Mouse (Mus musculus) Patski (cell line): ENCODE data around the gene Prcp. TPM values are rescaled to one million over a fixed set of nuclear protein-coding genes. Genes with fewer than 3 reads are reported as not detected.
A peak's percentile ranks its signal among the peaks of the same experiment; 100 is the strongest.
"Not testable (repeated sequence)": the region's sequence is repeated elsewhere in the genome, so short reads cannot be mapped to it uniquely, and the experiment has no call there.

Experiments used
- ATAC-seq: fragments of 100-300 bp; one replicate; pipeline ENCODE4 v1.8.0; 2021
- CTCF ChIA-PET: fragments of 350-600 bp; sonication (Branson Sonifier 250); formaldehyde crosslinking; loops from one replicate; lab custom pipeline; 2022; ENCODE audit warnings: inconsistent platforms; lab: Charles Lee
- POLR2A ChIA-PET: fragments of 350-600 bp; sonication (Branson Sonifier 250); formaldehyde crosslinking; loops from one replicate; lab custom pipeline; 2022; ENCODE audit warnings: antibody characterized with exemption, inconsistent platforms; lab: Charles Lee
- DNase-seq: peaks from one replicate; pipeline ENCODE4 v3.0.0-alpha.2; 2011; ENCODE audit warnings: low read depth, low spot score
- H3K27me3 ChIP-seq: fragments of 371-371 bp; one replicate; pipeline ENCODE4 v1.5.1; 2021
- CTCF ChIP-seq: fragments of 100-300 bp; IDR thresholded peaks from one replicate; pipeline ENCODE4 v1.5.1; 2021
- in situ Hi-C: fragments of 300-500 bp; cut with MboI; formaldehyde crosslinking; loops from 3 replicates; pipeline ENCODE4 v1.11.1; 2018; ENCODE audit warnings: low pct_unique_long_range_greater_than_20kb, mixed read lengths
- polyA plus RNA-seq: library from polyadenylated mRNA; unstranded; gene quantifications from one replicate; pipeline ENCODE4 v1.2.3, GENCODE M21; 2021

The Prcp gene
- polyA plus RNA-seq, 1 experiment from 2014 or later: 8.8 TPM

GRCm38 (mm10) chr7:92932792-92933191, 58.5 kb downstream of the Prcp start:
- TF ChIP-seq CTCF: no peak
- ChIA-PET CTCF (interaction anchor here (1.0 kb wide), 1 partner anchor 29 kb away, joined by 3 read pairs; no protein-coding TSS in a partner anchor), POLR2A (no interaction called here)
- in situ Hi-C loops: no loop called here
- ATAC-seq: no peak
- no peaks in the 10 kb centered on the region for H3K27me3 ChIP-seq
- DNase-seq: no peak

- ATAC-seq, in situ Hi-C loops, CTCF ChIA-PET, H3K27me3 ChIP-seq, DNase-seq, POLR2A ChIA-PET: not testable (repeated sequence)
These were observed 59.2 kb downstream of the Prcp start for GRCm38 (mm10) chr7:92933308-92933948.

GRCm38 (mm10) chr7:92936747-92937146, 62.5 kb downstream of the Prcp start:
- no peak for ATAC-seq
- DNase-seq: no peak
- POLR2A ChIA-PET: no interaction called here
- CTCF ChIA-PET: interaction anchor here (0.9 to 1.1 kb wide), 2 partner anchors 16 to 43 kb away, joined by 3 read pairs; no protein-coding TSS in a partner anchor
- TF ChIP-seq CTCF: no peak
- in situ Hi-C loops: no loop called here
- H3K27me3 ChIP-seq: no peaks in the 10 kb centered on the region

GRCm38 (mm10) chr7:92937955-92938354, 63.7 kb downstream of the Prcp start:
- in situ Hi-C loops: no loop called here
- no peak for ATAC-seq
- ChIA-PET POLR2A (no interaction called here), CTCF (no interaction called here)
- H3K27me3 ChIP-seq: peaks cover 7% of the 10 kb centered on the region
- DNase-seq: no peak
- peak; percentile 20 for TF ChIP-seq CTCF

- H3K27me3 ChIP-seq: peaks cover 10% of the 10 kb centered on the region
- ChIA-PET CTCF (no interaction called here), POLR2A (no interaction called here)
- DNase-seq: no peak
- TF ChIP-seq CTCF: no peak
- ATAC-seq: no peak
- in situ Hi-C loops: no loop called here
These were observed 65.5 kb downstream of the Prcp start for GRCm38 (mm10) chr7:92939776-92940175.

- peaks cover 19% of the 10 kb centered on the region for H3K27me3 ChIP-seq
- in situ Hi-C loops: no loop called here
- no peak for DNase-seq
- no peak for ATAC-seq
- TF ChIP-seq CTCF: no peak
- POLR2A ChIA-PET: no interaction called here
- CTCF ChIA-PET: no interaction called here
These were observed 76.5 kb downstream of the Prcp start for GRCm38 (mm10) chr7:92950775-92951174.

GRCm38 (mm10) chr7:92952210-92952609, 77.9 kb downstream of the Prcp start:
- CTCF ChIA-PET: interaction anchor here (1.8 kb wide), 1 partner anchor 9 kb away, joined by 5 read pairs; no protein-coding TSS in a partner anchor
- H3K27me3 ChIP-seq: peaks cover 22% of the 10 kb centered on the region
- no peak for ATAC-seq
- in situ Hi-C loops: no loop called here
- POLR2A ChIA-PET: no interaction called here
- TF ChIP-seq CTCF: no peak
- DNase-seq: no peak

GRCm38 (mm10) chr7:92959758-92960157, 85.5 kb downstream of the Prcp start:
- in situ Hi-C loops: loop anchor here (5.0 kb wide), 1 partner anchor 77 kb away; no protein-coding TSS in a partner anchor
- no peak for TF ChIP-seq CTCF
- ATAC-seq: no peak
- no peak for DNase-seq
- ChIA-PET CTCF (interaction anchor here (1.4 kb wide), 1 partner anchor 56 kb away, joined by 3 read pairs; no protein-coding TSS in a partner anchor), POLR2A (no interaction called here)
- peaks cover 17% of the 10 kb centered on the region for H3K27me3 ChIP-seq

GRCm38 (mm10) chr7:92961876-92962275, 87.6 kb downstream of the Prcp start:
- in situ Hi-C loops: loop anchor here (5.0 kb wide), 1 partner anchor 80 kb away; no protein-coding TSS in a partner anchor
- POLR2A ChIA-PET: no interaction called here

GRCm38 (mm10) chr7:92964754-92965501, 90.7 kb downstream of the Prcp start:
- in situ Hi-C loops: loop anchor here (5.0 kb wide), 1 partner anchor 83 kb away; no protein-coding TSS in a partner anchor
- POLR2A ChIA-PET: no interaction called here
- H3K27me3 ChIP-seq: no peaks in the 10 kb centered on the region
- ATAC-seq (no peak), DNase-seq (peak; percentile 1)
- peak; percentile 23 for TF ChIP-seq CTCF
- CTCF ChIA-PET: interaction anchor here (0.7 to 1.0 kb wide), 3 partner anchors 10 to 90 kb away, joined by 3 to 5 read pairs (median 3); no protein-coding TSS in a partner anchor

More at GRCm38 (mm10) chr7:92961876-92962275, 87.6 kb downstream of the Prcp start:
- H3K27me3 ChIP-seq: peaks cover 10% of the 10 kb centered on the region
- TF ChIP-seq CTCF: no peak
- ATAC-seq (no peak), DNase-seq (no peak)
- CTCF ChIA-PET: no interaction called here
